Mouse (Mus musculus) brain, embryonic 14.5 days (tissue): ENCODE results near the gene Ankdd1b.

Experiments used
- CTCF ChIP-seq: fragments of 200-500 bp; IDR thresholded peaks from 2 replicates; pipeline ENCODE4 v1.5.1; 2012; ENCODE audit warnings: inconsistent platforms, mild to moderate bottlenecking, moderate library complexity, borderline replicate concordance; ENCODE audit not compliant: insufficient read depth, insufficient read length; ENCODE audit errors: extremely low read depth
- POLR2A ChIP-seq: fragments of 200-500 bp; IDR thresholded peaks from 2 replicates; pipeline ENCODE4 v1.6.1; 2012; ENCODE audit warnings: mild to moderate bottlenecking, inconsistent platforms, borderline replicate concordance; ENCODE audit not compliant: poor library complexity, insufficient read depth, insufficient read length, severe bottlenecking; ENCODE audit errors: extremely low read depth

DNA sequence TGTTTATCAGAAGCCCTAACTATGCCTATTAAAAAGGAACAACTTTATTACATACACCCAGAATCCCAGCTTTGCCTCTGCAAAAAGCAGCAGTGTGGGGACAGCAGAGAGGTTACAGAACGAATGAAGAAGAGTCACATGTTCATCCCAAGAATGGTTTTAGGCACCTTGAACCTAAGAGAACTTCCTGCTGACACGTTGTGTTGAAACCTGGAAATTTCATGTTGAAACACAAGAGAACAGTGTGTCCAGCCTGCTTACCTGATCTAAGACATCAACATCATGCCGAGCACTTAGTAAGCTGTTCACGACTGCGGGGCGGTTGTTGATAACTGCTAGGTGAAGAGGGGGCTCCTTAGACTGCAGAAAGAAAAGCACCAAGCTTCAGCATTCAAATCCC is 38.0 kb downstream of the Ankdd1b start:
- TF ChIP-seq POLR2A, result no peak
- TF ChIP-seq CTCF, result no peak
